Mouse (Mus musculus) c-Kit-positive CD71-negative TER-119-negative erythroid progenitor cells, embryonic 14.5 days (primary cell): ENCODE data around the gene Armc2.

ENCODE experiments used
- DNase-seq: peaks from one replicate; pipeline ENCODE4 v3.0.0-alpha.2; 2013; ENCODE audit warnings: low read depth

Armc2 gene

DNA sequence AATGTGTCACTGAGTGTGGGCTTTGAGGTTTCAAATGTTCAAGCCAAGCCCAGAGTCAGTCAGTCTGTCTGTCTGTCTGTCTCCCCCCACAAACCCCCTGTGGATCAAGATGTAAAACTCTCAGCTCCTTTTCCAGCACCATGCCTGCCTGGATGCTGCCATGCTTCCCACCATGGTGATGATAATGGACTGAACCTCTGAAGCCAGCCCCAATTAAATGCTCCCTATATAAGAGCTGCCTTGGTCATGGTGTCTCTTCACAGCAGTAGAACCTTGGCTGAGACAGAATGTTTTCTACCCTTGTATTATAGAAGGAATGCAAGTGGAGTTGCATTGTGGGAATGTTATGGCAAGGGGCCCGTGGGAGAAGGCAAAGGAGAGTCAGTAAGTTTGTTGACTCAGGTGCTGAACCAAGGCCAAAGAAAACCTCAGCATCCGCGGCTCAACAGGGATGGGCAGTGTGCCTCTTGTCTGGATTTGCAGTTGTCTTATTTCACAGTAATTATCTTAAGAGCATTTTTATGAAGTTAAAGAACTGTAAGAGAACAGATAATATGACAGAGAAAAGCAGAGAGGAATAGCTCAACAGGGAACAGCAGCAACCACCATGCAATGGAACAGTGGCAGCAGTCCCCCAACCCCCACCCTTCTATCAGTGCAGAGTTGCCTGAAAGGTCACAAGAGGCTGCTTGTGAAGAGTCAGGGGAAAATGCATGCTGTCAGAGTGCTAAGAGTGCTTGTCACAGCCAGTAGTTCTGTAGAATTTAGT is 152.0 kb downstream of the Armc2 start:
- DNase-seq, result no peak
